Mouse (Mus musculus): ENCODE results near the gene Rragc. TPM values are rescaled to one million over a fixed set of nuclear protein-coding genes. Genes with fewer than 3 reads are reported as not detected.
A peak's percentile ranks its signal among the peaks of the same experiment; 100 is the strongest.
"Not testable (repeated sequence)": the region's sequence is repeated elsewhere in the genome, so short reads cannot be mapped to it uniquely, and the experiment has no call there.

Rragc gene
- 1 to 10 TPM; 6.3 to 8.5 TPM for polyA plus RNA-seq (2017; shearing (Covaris generic))

DNA sequence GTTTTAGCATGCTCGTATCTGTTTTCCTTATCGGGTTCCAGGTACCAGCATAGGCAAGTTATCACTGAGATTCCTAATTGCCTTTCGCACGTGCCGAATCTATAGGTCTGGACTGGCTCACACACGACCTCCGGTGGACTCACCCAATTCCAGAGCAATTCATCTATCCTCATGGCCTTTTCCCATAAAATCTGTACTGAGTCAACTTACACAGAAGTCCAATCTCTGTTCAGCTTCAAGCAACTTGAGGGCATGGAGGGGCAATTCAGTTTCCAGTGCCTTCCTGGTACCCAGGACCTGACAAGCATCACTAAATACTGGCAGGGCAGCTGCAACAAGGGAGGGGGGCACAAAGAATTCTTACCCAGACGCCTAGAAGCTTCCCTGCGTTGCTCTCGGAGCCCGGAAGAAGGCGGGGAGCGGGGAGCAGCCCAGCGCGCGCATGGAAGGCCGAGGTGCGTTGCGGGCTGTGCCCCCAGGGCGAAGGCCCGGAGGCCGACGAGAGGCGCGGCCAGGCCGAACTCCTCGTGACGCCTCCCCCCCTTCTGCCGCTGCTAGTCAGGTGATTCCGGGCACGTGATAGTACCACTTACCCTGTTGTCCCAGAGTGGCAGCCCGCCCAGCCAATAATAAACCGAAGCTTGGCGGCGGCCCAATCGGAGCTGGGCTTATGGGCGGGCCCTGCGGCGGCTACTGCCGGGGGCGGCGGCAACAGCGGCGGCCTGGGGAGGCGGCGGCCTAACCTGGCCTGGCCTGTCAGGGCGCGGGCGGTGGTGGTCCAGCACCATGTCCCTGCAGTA, at the start of gene Rragc:
Gene Rragc (plus strand): TSS at position 699 of the 800 bp plus-strand sequence.
- peak; percentile 99 for ATAC-seq

DNA sequence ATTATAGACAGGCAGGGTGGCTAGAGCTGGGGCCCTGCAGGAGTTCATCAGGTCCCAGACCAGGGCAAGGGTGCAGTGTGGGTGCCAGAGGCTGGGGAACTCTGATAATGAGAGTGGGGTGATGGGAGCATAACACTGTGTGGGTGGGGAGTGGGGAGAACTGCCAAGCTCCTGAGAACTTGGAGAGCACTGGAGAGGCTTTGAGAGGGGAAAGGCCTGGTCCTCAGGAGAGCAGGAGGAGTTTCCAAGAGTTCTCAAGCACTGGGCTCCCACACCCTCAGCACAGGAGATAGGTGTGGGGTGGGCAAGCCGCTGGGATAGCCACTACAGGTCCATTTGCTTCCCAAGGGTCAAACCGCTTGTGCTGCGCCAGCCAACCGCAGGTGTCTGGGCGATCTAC, 23.5 kb upstream of the Rragc start:
- no peak for ATAC-seq

DNA sequence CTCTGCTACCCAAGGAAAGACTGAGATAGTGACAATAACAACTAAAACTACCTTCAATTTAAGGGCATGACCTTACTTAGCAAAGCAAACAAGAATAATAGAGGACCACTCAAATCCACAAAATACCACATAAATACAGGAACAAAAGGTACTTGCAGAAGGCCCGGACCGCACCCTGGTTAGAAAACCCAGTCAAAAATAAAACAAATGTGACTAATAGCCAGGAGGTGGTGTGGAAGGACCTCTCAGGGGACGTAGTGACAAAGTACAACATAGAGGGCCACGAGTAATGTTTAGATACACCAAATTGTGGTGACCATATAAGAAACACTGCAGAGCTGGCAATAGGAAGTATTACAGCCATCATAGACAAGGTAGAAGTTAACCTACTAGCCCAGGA, 23.0 kb upstream of the Rragc start:
- ATAC-seq: no peak

DNA sequence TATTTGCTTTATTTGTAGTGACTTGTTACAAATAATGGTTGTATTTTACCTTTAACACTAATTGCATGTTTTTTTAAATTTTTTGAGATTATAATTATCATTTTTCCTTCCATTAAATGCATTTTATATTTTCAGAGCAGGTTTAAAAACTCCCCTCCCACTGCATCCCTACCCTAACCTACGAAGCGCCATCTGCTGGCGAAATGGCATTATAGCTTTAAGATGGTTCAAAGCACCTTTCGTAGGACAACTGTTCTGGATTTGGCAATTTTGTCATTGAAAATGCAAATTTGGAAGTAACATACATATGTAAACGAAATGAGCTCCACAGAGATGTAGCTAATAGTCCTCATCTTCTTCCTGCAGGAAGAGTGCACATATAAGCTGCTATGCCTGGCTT, 18.6 kb upstream of the Rragc start:
- peak; percentile 61 for ATAC-seq

DNA sequence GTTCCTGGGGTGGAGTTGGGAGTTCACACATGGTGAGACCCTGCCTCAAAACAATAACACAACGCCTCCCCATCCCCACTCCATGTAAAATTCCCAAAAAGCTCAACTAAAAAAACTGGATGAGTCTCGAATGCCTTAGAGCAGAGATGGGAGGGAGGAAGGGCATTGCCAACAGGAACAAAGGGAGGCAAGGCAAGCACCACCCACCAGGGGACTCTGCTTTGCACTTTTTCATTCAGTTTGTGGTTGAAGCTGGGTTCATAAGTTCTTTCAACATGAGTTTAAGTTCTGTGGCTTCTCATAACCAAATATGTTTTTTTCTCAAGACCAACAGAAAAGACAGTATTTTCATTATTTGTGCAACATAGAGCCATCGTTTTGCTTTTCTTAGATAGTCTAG, 13.8 kb upstream of the Rragc start:
- no peak for ATAC-seq

DNA sequence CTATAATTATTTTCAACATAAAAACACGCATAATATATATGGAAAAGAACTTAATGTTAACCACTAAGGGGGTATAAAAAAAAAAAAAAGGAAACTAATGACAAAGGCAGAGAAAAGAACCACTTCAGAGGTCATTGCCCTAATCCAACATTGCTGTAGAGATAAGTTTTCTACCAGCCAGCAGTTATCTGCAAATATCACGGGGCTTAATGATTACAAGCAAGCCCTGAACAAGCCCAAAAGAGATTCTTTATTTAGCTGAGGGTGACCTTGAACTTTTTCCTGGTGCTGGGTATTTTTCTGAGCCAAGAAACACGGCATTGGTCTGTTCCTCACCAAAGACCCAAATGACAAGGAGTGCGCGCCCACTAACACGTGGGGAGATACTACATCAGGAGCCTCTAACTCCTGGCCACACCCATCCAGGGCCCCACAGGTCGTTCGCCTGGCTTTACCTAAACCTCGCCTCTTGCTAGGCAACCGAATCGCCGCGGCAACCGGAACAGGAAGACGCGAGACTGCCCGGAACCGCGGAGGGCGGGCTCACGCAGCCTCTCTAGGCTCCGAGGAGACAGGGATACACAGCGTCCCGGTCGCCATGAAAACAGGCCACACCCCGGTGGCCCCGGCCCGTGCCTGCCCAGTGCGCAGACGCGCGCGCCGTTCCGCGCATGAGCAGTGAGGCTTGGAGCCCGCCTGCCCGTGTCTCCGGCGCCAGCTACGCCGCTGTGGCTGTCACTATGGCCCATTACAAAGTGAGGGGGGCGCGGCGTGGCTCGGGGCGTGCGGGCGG, 12.7 kb upstream of the Rragc start, which contains the start of gene Mycbp:
Gene Mycbp (plus strand): TSS at position 500 of the 793 bp plus-strand sequence.
- ATAC-seq: peak; percentile 99

DNA sequence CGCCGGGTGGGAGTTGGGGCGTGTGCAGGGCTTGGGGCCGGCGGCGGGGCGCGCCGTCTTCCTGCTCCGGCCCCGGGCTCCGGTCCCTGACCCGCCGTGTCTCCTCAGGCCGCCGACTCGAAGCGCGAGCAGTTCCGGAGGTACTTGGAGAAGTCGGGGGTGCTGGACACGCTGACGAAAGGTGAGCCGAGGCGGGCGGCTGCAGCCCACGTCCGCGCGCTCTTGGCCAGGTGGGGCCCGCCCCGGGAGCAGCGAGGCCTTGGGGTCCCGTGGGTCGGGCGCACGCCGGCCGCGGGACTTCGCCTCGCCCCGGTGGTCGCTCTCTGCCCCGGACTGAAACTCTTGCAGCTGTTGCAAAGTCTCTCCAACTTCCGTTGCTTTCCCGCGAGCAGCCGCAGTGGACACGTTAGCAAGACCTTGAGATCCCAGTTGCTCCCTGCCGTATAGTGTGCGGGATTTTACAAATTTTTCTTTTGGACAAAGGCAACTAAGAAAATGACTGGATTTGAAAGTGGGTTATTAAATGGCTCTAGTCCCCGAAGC, 12.0 kb upstream of the Rragc start:
- no peak for ATAC-seq

DNA sequence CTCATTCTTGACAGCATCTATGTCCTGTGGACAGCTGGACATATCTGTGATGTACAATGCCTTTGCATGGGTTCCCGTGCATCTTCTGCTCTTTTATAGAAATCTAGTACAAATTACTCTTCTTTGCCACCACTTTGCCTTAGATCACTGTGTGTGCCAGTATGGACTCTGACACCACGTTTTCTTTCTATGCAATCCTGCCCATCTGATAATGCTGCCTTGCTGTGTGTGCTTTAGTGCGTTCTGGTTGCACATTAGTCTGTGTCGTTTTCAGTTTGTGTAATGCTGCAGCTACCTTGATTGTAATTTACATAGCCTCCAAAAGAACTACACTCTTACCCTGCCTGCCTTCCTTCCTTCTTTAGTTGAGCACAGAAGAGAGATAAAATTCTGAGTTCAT, 5.7 kb upstream of the Rragc start:
- ATAC-seq: no peak

DNA sequence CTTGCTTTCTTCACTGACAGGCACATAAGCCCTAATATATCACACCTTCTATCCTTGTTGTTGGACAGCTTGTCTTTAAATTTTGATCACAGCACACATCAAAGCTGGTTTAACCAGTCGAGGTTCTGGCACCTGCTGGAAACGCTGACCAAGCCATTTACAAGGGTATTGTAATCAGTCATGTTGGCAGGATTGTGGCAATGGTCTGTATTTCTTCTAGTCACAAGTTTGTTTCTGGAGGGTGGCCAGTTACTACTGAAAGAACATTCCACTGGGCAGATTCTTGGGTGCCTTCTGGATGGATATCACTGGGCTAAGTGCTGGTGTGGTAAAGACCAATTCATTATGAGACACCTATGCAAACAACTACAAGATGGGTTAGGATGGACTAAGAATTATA, 4.8 kb upstream of the Rragc start:
- ATAC-seq: no peak

DNA sequence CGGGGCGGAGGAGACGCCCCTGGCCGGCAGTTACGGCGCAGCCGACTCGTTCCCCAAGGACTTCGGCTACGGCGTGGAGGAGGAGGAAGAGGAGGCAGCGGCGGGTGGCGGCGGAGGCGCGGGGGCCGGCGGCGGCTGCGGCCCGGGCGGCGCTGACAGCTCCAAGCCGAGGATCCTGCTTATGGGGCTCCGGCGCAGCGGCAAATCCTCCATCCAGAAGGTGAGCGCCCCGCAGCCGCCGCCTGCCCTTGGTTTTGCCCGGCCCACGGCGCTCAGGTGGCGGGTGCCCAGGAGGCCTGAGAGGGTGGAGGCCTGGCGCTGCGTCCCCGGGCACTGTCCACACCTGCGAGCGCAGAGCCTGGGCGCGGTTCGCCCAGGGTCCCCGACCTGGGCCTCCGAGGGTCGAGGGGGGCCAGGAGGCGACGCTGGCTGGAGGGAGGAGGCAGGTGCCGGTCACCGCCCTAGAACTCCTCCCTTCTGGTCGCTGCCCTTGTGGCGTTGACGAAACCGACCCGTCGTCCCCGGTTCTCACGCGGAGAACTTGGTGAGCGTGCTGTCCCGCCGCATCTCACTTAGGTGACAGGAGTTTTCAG, 398 bp downstream of the Rragc start, which contains the start of gene 4930535I16Rik:
Gene 4930535I16Rik (minus strand): TSS at position 475 of the 593 bp plus-strand sequence.
- ATAC-seq: peak; percentile 45

DNA sequence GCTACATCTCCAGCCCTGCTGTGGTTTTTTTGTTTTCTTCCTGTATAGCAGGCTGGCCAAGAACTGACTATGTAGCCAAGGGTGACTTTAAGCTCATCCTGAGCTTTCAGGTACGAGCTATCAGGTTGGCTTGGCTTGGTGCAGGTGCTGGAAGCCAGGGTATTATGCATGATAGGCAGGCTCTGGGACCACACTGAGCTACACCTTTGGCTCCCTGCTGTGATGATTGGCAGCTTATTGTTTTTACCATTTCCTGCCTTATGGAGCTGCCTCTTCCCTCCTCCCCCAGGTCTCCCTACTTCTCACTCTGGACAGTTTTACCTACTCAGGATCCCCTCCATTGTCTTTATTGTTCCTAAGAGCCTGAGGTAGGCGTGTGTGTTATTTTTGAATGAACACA, 1.6 kb downstream of the Rragc start:
- no peak for ATAC-seq

DNA sequence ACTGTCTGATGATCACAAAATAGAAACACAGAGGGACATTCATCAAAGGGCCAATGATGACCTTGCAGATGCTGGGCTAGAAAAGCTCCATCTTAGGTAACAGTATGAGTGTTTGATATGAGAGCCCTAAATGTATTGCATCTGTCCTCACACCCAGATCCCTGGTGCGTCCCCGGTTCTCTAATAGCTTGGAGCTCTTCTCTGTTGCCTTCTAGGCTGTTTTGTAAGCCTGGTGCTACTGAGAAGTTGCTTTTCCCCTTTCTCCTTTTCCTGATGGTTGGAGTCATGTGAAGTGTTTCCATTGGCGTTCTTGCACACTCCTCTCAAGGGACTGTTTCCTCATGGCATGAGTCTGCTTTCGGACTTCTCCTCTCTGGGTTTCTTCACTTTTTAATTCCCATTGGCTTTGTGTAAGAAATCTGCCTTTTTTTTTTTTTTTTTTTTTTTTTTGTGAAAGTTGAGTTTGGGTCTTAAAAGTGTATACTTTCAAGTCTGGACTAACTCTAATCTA, 3.9 kb downstream of the Rragc start:
- ATAC-seq: no peak

DNA sequence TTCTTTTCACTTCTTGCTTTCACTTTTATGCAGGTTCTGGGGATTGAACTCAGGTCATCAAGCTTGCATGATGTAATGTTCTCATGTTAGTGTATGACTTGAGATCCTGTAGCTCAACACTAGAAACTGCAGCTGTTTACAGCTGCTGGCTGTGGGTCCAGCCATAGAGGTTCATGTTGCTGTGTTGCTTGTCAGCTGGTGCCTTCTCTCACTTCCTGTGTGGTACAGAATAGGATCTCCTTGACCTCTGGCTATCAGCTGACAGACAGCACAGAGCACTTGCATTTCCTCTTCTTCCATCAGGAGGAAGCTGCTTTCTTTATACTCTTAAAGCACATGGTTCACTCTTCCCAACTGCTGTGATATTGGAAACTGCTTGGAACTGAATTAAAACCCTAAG, 10.7 kb downstream of the Rragc start:
- ATAC-seq: no peak

DNA sequence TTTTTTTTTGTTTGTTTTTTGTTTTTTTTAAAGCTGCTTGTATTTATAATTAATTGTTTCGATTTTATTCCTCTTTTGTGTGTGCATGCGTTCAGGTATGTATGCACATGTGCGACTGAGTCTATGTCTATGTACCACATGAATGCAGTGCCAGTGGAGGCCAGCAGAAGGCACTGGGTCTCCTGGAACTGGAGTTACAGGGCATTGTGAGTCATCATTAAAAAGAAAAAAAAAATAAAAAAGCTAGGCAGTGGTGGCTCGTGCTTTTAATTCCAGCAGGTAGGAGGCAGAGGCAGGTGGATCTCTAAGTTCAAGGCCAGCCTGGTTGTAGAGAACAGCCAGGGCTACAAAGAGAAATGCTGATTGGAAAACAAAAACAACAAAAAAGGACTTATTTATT, 12.7 kb downstream of the Rragc start:
- ATAC-seq: no peak

DNA sequence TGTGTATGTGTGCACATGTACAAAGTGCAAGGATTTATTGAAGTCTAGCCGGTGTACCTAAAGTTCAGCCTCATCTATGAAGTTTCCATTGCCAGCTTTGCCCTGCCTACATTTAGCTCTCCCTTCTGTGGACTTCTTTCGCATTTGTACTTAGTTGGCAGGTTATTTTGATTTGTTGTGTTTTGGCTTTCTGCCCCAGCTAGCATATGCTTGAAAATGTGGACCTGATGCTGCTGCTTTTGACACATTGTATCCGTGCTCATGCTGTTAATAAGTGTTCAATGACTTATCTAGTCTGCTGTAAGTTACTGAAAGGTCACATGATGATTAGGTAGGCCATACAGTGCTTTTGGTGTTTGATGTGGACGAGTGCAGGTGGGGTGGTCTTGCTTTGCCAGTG, 17.1 kb downstream of the Rragc start:
- ATAC-seq: no peak

DNA sequence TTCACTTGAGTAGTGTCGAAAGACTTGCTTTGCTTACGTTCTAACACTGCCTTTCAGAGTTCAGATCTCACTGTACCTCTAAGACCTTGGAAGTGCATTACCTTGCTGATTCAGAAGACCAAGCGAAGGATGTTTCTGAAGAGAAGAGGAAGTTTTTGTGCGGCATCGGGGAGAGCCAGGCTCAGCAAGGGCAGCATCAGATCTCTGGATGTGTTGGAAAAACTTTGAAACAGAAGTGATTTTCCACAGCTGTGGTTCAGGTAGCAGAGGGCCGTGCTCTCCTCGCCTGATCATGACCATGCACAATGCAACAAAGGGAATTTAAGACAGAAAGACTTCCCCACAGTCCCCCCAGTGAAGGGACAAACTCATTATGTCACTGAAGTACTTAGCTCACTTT, 18.8 kb downstream of the Rragc start:
- no peak for ATAC-seq

DNA sequence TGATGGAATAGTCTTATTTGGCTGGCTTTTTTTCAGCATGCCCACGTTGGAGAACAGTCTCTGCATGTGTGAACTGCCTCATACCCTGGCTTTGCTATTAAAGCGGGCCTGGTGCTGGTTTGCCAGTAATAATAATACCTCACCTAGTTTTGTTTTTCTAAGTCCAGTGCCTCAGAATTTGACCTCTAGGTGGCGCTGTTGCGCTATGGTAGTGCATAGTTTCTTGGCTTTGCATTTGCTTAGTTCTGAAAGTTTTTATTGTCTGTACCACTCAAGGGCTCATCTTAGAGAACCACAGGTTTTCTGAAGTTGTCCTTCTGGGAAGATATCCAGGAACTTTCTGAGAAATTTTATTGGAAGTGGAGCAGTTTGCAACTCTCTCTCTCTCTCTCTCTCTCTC, 22.6 kb downstream of the Rragc start:
- ATAC-seq: no peak

DNA sequence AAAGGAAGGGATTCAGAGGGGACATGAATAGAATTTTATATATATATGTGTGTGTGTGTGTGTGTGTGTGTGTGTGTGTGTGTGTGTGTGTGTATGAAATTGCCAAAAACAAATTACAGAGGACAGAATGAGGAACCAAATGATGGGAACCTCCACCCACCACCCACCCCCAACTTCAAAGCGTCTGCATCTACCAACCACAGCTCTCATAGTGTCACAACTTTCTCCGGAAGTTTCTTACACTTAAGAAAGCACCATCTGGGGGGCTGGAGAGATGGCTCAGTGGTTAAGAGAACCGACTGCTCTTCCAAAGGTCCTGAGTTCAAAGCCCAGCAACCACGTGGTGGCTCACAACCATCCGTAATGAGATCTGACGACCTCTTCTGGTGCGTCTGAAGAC, 23.6 kb downstream of the Rragc start:
- ATAC-seq: not testable (repeated sequence)

DNA sequence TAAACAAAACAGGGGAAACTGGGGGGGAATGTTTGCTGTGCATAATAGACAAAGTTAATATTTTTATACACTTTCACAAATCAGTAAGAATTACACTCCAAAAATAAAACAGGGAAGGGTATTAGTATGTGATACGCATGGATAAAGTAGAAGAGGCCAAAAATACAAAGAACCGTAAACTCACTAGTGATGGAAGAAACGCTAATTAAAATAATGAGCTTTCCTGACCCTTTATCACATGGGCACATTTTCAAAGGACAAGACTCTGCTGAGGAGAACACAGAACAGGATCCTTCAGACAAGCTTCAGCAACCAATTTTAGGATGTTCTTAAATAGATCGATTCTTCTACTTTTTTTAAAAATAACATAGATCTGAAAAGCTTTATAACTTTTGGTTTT, 29.5 kb downstream of the Rragc start:
- no peak for ATAC-seq

DNA sequence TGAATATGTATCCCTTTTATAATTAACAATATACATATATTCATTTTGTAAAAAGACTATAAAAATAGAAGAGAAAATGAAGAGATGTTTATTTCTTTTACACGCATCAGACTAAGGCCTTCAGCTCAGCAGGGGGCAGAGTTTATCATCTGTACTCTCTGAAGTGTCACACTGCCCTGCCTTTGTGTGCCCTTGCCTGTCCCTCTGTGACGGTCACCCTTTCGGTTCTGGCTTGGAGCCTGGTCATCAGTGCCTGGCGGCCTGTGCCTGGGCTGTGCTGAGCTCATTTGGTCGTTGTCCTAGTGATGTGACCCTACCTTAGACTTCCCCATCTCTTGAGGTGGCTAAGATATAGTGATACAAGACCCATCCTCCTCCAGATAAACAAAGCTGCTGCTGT, 29.9 kb downstream of the Rragc start:
- no peak for ATAC-seq

DNA sequence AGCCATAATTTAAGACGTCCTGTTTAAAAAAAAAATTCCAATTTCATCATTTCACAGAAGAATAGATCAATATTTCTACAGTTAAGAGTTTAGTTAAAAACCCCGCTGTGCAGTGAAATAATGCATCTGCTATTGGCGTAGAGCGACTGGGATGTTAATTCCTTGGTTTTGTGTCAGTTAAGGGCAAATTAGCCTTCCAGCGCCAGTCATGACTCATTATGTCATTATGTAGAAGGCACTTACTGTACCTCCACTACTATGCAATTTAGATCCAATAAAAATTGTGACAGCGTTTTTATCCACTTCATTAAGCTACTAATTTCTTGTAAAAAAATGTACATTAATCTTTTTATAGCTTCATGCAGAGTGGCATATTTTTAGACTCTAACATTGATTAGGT, 31.7 kb downstream of the Rragc start:
- no peak for ATAC-seq

DNA sequence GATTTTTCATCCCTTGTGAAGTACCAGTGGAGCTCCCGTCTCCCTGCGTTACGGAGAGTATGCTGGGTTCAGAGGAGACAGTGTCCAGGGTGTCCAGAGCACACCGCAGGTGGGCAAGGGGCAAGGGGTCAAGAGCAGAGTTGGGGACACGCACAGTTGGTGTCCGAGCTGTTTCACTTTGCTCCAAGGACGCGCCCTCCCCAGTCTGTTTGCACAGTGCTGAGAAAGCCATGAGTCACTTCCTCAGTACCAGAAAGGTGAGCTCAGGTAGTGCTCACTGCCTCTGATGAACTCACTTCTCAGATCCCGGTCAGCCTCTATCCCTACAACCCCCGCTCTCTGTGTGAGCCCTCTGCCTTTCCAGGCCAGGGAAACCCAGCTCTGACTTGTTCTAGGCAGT, 32.4 kb downstream of the Rragc start:
- ATAC-seq: no peak

DNA sequence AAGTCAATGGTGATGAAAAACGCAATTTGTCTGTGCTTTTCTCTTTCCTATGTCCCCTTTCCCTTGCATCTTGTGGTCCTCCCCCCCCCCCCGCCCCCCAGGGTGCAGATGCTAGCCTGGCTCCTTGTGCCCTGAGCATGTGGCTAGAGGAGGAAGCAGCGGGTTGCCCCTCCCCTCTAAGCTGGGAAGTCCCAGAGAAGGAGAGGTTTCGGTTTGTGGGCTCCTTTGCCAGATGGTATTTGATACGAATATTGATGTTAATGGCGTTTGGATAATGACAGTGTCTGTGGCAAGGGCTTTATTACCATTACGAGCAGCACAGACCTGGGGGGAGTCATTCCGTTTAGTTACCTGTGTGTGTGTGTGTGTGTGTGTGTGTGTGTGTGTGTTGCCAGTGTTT, 34.8 kb downstream of the Rragc start:
- ATAC-seq: peak; percentile 65
